Mouse (Mus musculus) leukemia stem cell, adult 10-12 weeks (primary cell): Measurements from ENCODE around the gene Calcb. TPM values are rescaled to one million over a fixed set of nuclear protein-coding genes. Genes with fewer than 3 reads are reported as not detected.

Source experiments
- polyA plus RNA-seq: library from polyadenylated mRNA; stranded (reverse); fragments of >175 nt; gene quantifications from 2 replicates; pipeline ENCODE4 v1.2.3, GENCODE M21; 2012; ENCODE audit warnings: low replicate concordance

Gene Calcb
- not detected in 2 replicates for polyA plus RNA-seq

DNA sequence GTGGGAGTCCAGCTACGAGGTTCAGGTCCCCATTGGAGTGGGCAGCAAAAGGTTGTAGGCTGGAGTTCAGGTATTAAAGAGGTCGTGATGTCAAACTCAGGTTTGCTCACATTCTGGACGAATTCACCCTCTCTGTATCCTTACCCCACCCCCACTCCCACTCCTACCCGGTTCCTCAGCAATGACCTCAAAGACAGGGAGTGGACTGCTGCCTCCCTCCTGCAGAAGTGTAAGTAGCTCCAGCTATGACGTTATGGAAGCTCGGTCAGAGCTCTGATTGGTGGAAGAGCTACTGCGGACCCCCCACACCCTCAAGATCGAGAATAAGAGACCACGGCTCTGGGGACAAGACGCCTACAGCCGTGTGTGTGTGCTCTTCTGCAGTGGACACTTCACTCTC lies at the start of gene Calcb:
Gene Calcb (plus strand): TSS at position 344 of the 400 bp plus-strand sequence.

DNA sequence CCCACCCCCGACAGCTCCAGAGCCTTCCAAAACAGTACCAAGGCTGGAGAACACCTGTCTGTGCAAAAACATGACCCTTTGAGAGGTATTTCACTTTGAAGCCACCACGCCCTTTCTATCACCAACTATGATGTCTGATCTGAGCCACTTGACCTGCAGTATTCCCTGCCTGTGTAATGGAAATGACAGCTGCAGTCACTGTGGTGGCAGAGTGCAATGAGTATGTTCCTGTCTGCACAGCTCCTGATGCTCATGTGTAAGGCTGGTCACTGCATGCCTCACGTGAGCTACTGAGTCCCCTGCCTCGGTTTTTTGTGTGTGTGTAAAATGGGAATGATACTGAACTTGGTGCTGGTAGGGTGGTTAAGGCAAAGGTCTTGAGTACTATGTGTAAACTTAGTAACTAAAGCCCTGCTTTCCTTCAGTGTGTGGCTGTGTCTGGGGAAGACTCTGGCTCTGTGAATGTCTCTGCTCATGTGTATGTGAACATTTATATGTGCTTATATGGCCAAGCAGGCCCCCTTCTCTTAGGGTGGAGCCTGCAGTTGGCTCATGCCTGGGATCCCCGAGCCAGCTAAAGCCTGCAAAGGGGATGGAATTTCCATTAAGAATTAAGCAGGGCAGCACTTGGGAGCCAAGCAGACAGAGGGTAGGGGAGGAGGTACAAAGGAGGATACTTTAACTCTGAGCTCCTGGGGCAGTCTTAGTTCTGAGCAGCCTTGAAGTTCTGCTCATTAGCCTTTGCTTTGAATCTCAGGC lies 24.8 kb downstream of the Calcb start, which contains the start of gene Insc:
Gene Insc (plus strand): TSS at position 673 of the 759 bp plus-strand sequence.

Other genes with a start within 250 kb of the Calcb start
- 1.3 and 2.5 TPM in 2 replicates for gene Cyp2r1, start 155.7 kb upstream of the Calcb start, polyA plus RNA-seq
- gene Calca, start 82.3 kb upstream of the Calcb start, polyA plus RNA-seq = not detected in 2 replicates
- not detected in 2 replicates for gene Insc, start 25.1 kb downstream of the Calcb start, polyA plus RNA-seq